Mouse (Mus musculus) intestine, embryonic 14.5 days (tissue): ENCODE data around the gene Tescl. TPM values are rescaled to one million over a fixed set of nuclear protein-coding genes. Genes with fewer than 3 reads are reported as not detected.

Source experiments
- ATAC-seq: fragments of 200-750 bp; cut with Nextera tagmentation; replicated peaks from 2 replicates; pipeline ENCODE4 v1.8.0; 2017; ENCODE audit warnings: low read depth, moderate number of reproducible peaks, moderate TSS enrichment, moderate library complexity; ENCODE audit not compliant: low FRiP score, low TSS enrichment
- DNase-seq: peaks from one replicate; pipeline ENCODE4 v3.0.0-alpha.2; 2018; ENCODE audit warnings: low spot score
- H3K27ac ChIP-seq: fragments of 300-500 bp; sonication (generic); 2 replicates; pipeline ENCODE4 v1.5.1; 2014; ENCODE audit warnings: low read depth, mild to moderate bottlenecking, control low read depth
- H3K27me3 ChIP-seq: fragments of 300-500 bp; sonication (generic); replicated peaks from 2 replicates; pipeline ENCODE4 v1.6.1; 2014; ENCODE audit warnings: low read length, control low read depth; ENCODE audit not compliant: control insufficient read depth, insufficient read depth
- H3K36me3 ChIP-seq: fragments of 300-500 bp; sonication (generic); 2 replicates; pipeline ENCODE4 v1.6.1; 2014; ENCODE audit warnings: low read length, control low read depth; ENCODE audit not compliant: control insufficient read depth, insufficient read depth
- H3K4me1 ChIP-seq: fragments of 300-500 bp; sonication (generic); replicated peaks from 2 replicates; pipeline ENCODE4 v1.6.1; 2014; ENCODE audit warnings: low read length, control low read depth, mixed read lengths; ENCODE audit not compliant: control insufficient read depth, insufficient read depth
- H3K4me2 ChIP-seq: fragments of 300-500 bp; sonication (generic); 2 replicates; pipeline ENCODE4 v1.6.1; 2014; ENCODE audit warnings: low read length
- H3K4me3 ChIP-seq: fragments of 300-500 bp; sonication (generic); 2 replicates; pipeline ENCODE4 v1.5.1; 2014; ENCODE audit warnings: low read depth, low read length, control low read depth, mixed read lengths
- H3K9ac ChIP-seq: fragments of 300-500 bp; sonication (generic); 2 replicates; pipeline ENCODE4 v1.6.1; 2014; ENCODE audit warnings: mild to moderate bottlenecking, low read length
- H3K9me3 ChIP-seq: fragments of 300-500 bp; sonication (generic); 2 replicates; pipeline ENCODE4 v1.6.1; 2016; ENCODE audit warnings: low read length, control low read depth; ENCODE audit not compliant: control insufficient read depth
- WGBS: fragments of 180-500 bp; shearing (Covaris S2); extraction: QIAGEN DNeasy Blood & Tissue Kit; methylation state at CpG from one replicate; pipeline ENCODE4 v1.1.7; 2014; 5-methylcytosine and 5-hydroxymethylcytosine counted together
- polyA plus RNA-seq: library from polyadenylated mRNA; unstranded; fragments of >200 nt; fragmentation: Nextera tagmentation; extraction: Ambion mirVana; gene quantifications from 2 replicates; pipeline ENCODE4 v1.2.1, GENCODE M21; 2014

The Tescl gene
- polyA plus RNA-seq, 1 experiment from 2014 or later: not detected

GRCm38 (mm10) chr7:24325675-24326128 lies 8.0 kb downstream of the Tescl start:
- 4% methylated on average over 13 of the region's 13 CpGs for WGBS
- no peak for ATAC-seq
- H3K9ac ChIP-seq: peak overlapping the region; percentile 29; the same call in 1 of the 2 replicates

GRCm38 (mm10) chr7:24325197-24325596 lies 8.5 kb downstream of the Tescl start:
- Histone ChIP-seq H3K9me3 (peaks cover 8% of the 10 kb centered on the region), H3K9ac (no peak overlapping the region), H3K4me3 (no peak overlapping the region), H3K27me3 (0 out of 2 replicates have a peak, but pooled peaks cover 6% of the 10 kb centered on the region), H3K4me1 (no peaks in the 10 kb centered on the region), H3K36me3 (no peaks in the 10 kb centered on the region), H3K4me2 (no peak overlapping the region; the same call in 1 of the 2 replicates), H3K27ac (no peak overlapping the region)
- DNase-seq: no peak
- WGBS: 96% methylated on average over 6 of the region's 6 CpGs
- ATAC-seq: no peak

More at GRCm38 (mm10) chr7:24325675-24326128, 8.0 kb downstream of the Tescl start:
- Histone ChIP-seq H3K9me3 (peaks cover 8% of the 10 kb centered on the region), H3K4me1 (no peaks in the 10 kb centered on the region), H3K36me3 (no peaks in the 10 kb centered on the region), H3K4me3 (peak overlapping the region; percentile 20), H3K27me3 (0 out of 2 replicates have a peak, but pooled peaks cover 6% of the 10 kb centered on the region), H3K27ac (no peak overlapping the region), H3K4me2 (peak overlapping the region; percentile 48)
- no peak for DNase-seq

- 66% methylated on average over 4 of the region's 4 CpGs for WGBS
Observed at GRCm38 (mm10) chr7:24322593-24322992, 11.1 kb downstream of the Tescl start.

GRCm38 (mm10) chr7:24318942-24319341 lies 14.8 kb downstream of the Tescl start:
- Histone ChIP-seq H3K36me3 (no peaks in the 10 kb centered on the region), H3K4me1 (peaks cover 5% of the 10 kb centered on the region), H3K9ac (no peak overlapping the region), H3K9me3 (peaks cover under 1% of the 10 kb centered on the region), H3K4me3 (no peak overlapping the region), H3K27me3 (peaks cover 14% of the 10 kb centered on the region; the same call in 1 of the 2 replicates), H3K4me2 (no peak overlapping the region), H3K27ac (no peak overlapping the region)
- ATAC-seq: no peak
- DNase-seq: no peak
- 59% methylated on average over 6 of the region's 6 CpGs for WGBS

More at GRCm38 (mm10) chr7:24322593-24322992, 11.1 kb downstream of the Tescl start:
- no peak for ATAC-seq
- Histone ChIP-seq H3K4me2 (no peak overlapping the region), H3K4me1 (no peaks in the 10 kb centered on the region), H3K9me3 (peaks cover 8% of the 10 kb centered on the region), H3K36me3 (no peaks in the 10 kb centered on the region), H3K4me3 (no peak overlapping the region), H3K9ac (no peak overlapping the region), H3K27ac (no peak overlapping the region), H3K27me3 (peaks cover 16% of the 10 kb centered on the region; the same call in 1 of the 2 replicates)
- no peak for DNase-seq

- H3K27me3 ChIP-seq: peaks cover 14% of the 10 kb centered on the region; the same call in 1 of the 2 replicates
- ATAC-seq: peak; percentile 90
- peak within 1 kb of the TSS; percentile 68 for H3K27ac ChIP-seq
- peak within 1 kb of the TSS; percentile 66 for H3K9ac ChIP-seq
- DNase-seq: peak; percentile 90
- H3K36me3 ChIP-seq: no peaks in the 10 kb centered on the region
- peaks cover 5% of the 10 kb centered on the region for H3K4me1 ChIP-seq
- peak within 1 kb of the TSS; percentile 66 for H3K4me2 ChIP-seq
- H3K9me3 ChIP-seq: no peaks in the 10 kb centered on the region
- peak within 1 kb of the TSS; percentile 47 for H3K4me3 ChIP-seq
- under 1% methylated on average over 33 of the region's 33 CpGs for WGBS
Observed at GRCm38 (mm10) chr7:24316567-24317092, 17.1 kb downstream of the Tescl start, which contains the start of gene Zfp94. TSS of gene Zfp94 (minus strand) at chr7:24316666.

GRCm38 (mm10) chr7:24315726-24316566 lies 17.8 kb downstream of the Tescl start:
- peaks cover 14% of the 10 kb centered on the region; the same call in 1 of the 2 replicates for H3K27me3 ChIP-seq
- no peaks in the 10 kb centered on the region for H3K9me3 ChIP-seq
- peaks cover 5% of the 10 kb centered on the region for H3K4me1 ChIP-seq
- no peaks in the 10 kb centered on the region for H3K36me3 ChIP-seq
- H3K4me2 ChIP-seq: peak overlapping the region; percentile 66
- peak overlapping the region; percentile 34 for H3K27ac ChIP-seq
- H3K4me3 ChIP-seq: peak overlapping the region; percentile 47
- ATAC-seq (no peak; the same call in 1 of the 2 replicates), DNase-seq (no peak)
- H3K9ac ChIP-seq: peak overlapping the region; percentile 66
- WGBS: 28% methylated on average over 29 of the region's 29 CpGs

GRCm38 (mm10) chr7:24300771-24301282 lies 32.9 kb downstream of the Tescl start, which contains the start of gene Zfp61:
TSS of gene Zfp61 (minus strand) at chr7:24301232.
- no peaks in the 10 kb centered on the region for H3K9me3 ChIP-seq
- H3K9ac ChIP-seq: peak within 1 kb of the TSS; percentile 71; the same call in 1 of the 2 replicates
- peak; percentile 68 for ATAC-seq
- peaks cover 26% of the 10 kb centered on the region for H3K36me3 ChIP-seq
- peak within 1 kb of the TSS; percentile 73 for H3K4me3 ChIP-seq
- H3K27ac ChIP-seq: peak within 1 kb of the TSS; percentile 52; the same call in 1 of the 2 replicates
- DNase-seq: peak; percentile 80
- WGBS: 2% methylated on average over 13 of the region's 13 CpGs
- H3K4me2 ChIP-seq: peak within 1 kb of the TSS; percentile 80
- no peaks in the 10 kb centered on the region for H3K27me3 ChIP-seq
- no peaks in the 10 kb centered on the region; the same call in 1 of the 2 replicates for H3K4me1 ChIP-seq

GRCm38 (mm10) chr7:24299823-24300481 lies 33.8 kb downstream of the Tescl start:
- Histone ChIP-seq H3K36me3 (peaks cover 35% of the 10 kb centered on the region), H3K9ac (peak overlapping the region; percentile 71), H3K9me3 (no peaks in the 10 kb centered on the region), H3K4me2 (peak overlapping the region; percentile 80), H3K27ac (peak overlapping the region; percentile 88; the same call in 1 of the 2 replicates), H3K27me3 (no peaks in the 10 kb centered on the region), H3K4me3 (peak overlapping the region; percentile 73), H3K4me1 (no peaks in the 10 kb centered on the region; the same call in 1 of the 2 replicates)
- DNase-seq (peak; percentile 63), ATAC-seq (peak; percentile 41)
- WGBS: 2% methylated on average over 18 of the region's 18 CpGs
